Mouse (Mus musculus): Measurements from ENCODE around the gene Haus3. TPM values are rescaled to one million over a fixed set of nuclear protein-coding genes. Genes with fewer than 3 reads are reported as not detected.

Gene Haus3
- polyA plus RNA-seq, 1 experiment, result 47.6 TPM

DNA sequence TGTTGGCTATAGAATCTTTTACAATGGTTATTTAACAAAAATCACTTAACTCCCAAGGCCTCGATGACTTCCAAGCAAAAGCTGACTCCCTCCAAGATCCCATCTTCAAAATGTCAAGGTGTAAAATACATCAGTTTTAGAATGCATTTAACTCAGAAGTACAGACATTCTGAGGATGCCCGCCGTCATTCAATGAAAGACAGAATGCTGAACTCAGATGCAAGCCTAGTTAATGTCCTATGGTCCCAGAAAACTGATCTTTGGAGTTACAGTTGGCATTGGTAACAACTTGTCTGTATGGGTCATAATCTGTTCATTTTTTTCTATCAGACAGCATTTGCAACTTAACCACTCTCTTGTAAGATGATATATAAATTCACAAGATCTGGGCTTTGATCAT is 627 bp upstream of the Haus3 start:
- TF ChIP-seq POLR2A (IDR thresholded peaks at IDR 0.05; ENCODE audit: insufficient read depth, low read length), result no peak
- TF ChIP-seq EP300 (IDR thresholded peaks at IDR 0.05; ENCODE audit: insufficient read depth, low read depth, low read length), result no peak
- no peak for TF ChIP-seq CTCF (IDR thresholded peaks at IDR 0.05; ENCODE audit: low read depth, low read length)
- H3K4me1 ChIP-seq (ENCODE audit: control insufficient read depth, insufficient read depth, low read length), result no peaks in the 10 kb centered on the region
- 0 out of 2 replicates have a peak, but pooled peaks cover 2% of the 10 kb centered on the region for H3K36me3 ChIP-seq (ENCODE audit: control insufficient read depth, insufficient read depth, low read length, poor library complexity, severe bottlenecking)
- no peaks in the 10 kb centered on the region for H3K27me3 ChIP-seq (ENCODE audit: control insufficient read depth, insufficient read depth, low read length, poor library complexity, severe bottlenecking)
- peak overlapping the region; percentile 60 for H3K9ac ChIP-seq (ENCODE audit: low read depth, poor library complexity, severe bottlenecking)
- no peaks in the 10 kb centered on the region for H3K9me3 ChIP-seq (replicated peaks; ENCODE audit: control insufficient read depth, insufficient read depth, low read length, poor library complexity, severe bottlenecking)
- peak overlapping the region; percentile 71 for H3K27ac ChIP-seq (ENCODE audit: insufficient read depth, low read length)
- H3K4me3 ChIP-seq (ENCODE audit: low read depth, low read length), result peak overlapping the region; percentile 65

DNA sequence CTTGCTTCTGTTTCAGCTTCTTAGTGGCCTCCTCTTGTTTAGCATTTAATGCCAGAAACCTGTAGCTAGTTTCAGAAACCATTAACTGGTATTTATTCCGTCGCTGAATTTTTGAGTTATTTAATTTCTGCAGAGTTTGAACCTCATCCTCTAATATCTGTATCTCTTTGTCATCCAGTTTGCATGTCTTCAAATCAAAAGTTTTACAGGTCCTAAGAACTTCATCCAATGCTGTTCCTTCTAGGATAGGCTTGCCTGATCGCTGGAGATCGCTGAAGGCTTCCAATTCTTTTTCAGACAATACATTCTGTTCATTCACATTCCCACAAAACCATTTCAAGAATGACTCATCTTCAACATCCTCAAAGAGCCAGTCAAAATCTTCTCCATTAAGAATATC is 1.5 kb downstream of the Haus3 start:
- no peaks in the 10 kb centered on the region for H3K9me3 ChIP-seq (replicated peaks; ENCODE audit: control insufficient read depth, insufficient read depth, low read length, poor library complexity, severe bottlenecking)
- H3K9ac ChIP-seq (ENCODE audit: low read depth, poor library complexity, severe bottlenecking), result no peak overlapping the region
- H3K27ac ChIP-seq (ENCODE audit: insufficient read depth, low read length), result no peak overlapping the region
- no peaks in the 10 kb centered on the region for H3K4me1 ChIP-seq (ENCODE audit: control insufficient read depth, insufficient read depth, low read length)
- no peak for TF ChIP-seq POLR2A (IDR thresholded peaks at IDR 0.05; ENCODE audit: insufficient read depth, low read length)
- no peak for TF ChIP-seq EP300 (IDR thresholded peaks at IDR 0.05; ENCODE audit: insufficient read depth, low read depth, low read length)
- no peak for TF ChIP-seq CTCF (IDR thresholded peaks at IDR 0.05; ENCODE audit: low read depth, low read length)
- no peak overlapping the region for H3K4me3 ChIP-seq (ENCODE audit: low read depth, low read length)
- peaks cover 7% of the 10 kb centered on the region for H3K36me3 ChIP-seq (ENCODE audit: control insufficient read depth, insufficient read depth, low read length, poor library complexity, severe bottlenecking)
- no peaks in the 10 kb centered on the region for H3K27me3 ChIP-seq (ENCODE audit: control insufficient read depth, insufficient read depth, low read length, poor library complexity, severe bottlenecking)

DNA sequence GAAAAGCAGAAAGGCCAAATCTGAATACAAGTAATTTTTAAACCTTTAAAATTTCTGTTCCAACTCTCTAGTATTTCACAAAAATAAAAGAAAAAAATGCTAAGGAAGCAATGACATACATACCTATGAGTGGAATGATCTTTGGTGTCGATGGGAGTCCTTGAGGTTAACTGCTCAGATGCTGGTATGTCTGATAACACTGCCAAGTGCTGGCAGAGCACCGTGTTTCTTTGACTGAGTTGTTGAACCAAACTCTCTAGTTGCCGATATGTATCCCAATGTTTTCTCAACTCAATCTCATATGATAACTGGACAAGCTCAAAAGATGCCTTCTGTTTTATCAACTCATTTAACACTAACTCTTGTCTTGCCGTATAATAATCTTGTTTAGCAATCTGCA is 3.5 kb downstream of the Haus3 start:
- Histone ChIP-seq H3K36me3 (ENCODE audit: control insufficient read depth, insufficient read depth, low read length, poor library complexity, severe bottlenecking) (peaks cover 7% of the 10 kb centered on the region), H3K9me3 (replicated peaks; ENCODE audit: control insufficient read depth, insufficient read depth, low read length, poor library complexity, severe bottlenecking) (no peaks in the 10 kb centered on the region), H3K27me3 (ENCODE audit: control insufficient read depth, insufficient read depth, low read length, poor library complexity, severe bottlenecking) (no peaks in the 10 kb centered on the region), H3K4me3 (ENCODE audit: low read depth, low read length) (no peak overlapping the region), H3K27ac (ENCODE audit: insufficient read depth, low read length) (no peak overlapping the region), H3K9ac (ENCODE audit: low read depth, poor library complexity, severe bottlenecking) (no peak overlapping the region), H3K4me1 (ENCODE audit: control insufficient read depth, insufficient read depth, low read length) (no peaks in the 10 kb centered on the region)
- TF ChIP-seq EP300 (IDR thresholded peaks at IDR 0.05; ENCODE audit: insufficient read depth, low read depth, low read length) (no peak), POLR2A (IDR thresholded peaks at IDR 0.05; ENCODE audit: insufficient read depth, low read length) (no peak), CTCF (IDR thresholded peaks at IDR 0.05; ENCODE audit: low read depth, low read length) (no peak)

DNA sequence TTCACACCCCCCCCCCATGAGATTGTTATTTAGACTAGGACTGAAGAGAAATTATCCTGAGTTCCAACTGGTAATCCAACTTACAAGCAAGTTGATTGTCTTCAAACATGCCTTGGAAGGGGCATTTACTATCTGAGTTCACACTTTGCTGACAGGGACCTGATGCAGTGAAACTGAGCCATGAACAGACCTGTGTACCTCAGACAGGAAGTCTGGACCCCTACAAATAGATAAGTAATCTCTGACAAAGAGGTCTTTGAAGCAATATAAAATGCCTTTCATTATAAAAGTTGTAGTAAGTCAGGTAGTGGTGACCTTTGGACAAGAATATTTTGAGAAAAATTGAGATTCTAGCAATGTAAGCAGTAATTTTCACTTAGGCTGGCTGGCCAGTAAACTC is 20.9 kb downstream of the Haus3 start:
- Histone ChIP-seq H3K9me3 (replicated peaks; ENCODE audit: control insufficient read depth, insufficient read depth, low read length, poor library complexity, severe bottlenecking) (peaks cover 10% of the 10 kb centered on the region), H3K4me1 (ENCODE audit: control insufficient read depth, insufficient read depth, low read length) (no peaks in the 10 kb centered on the region), H3K27me3 (ENCODE audit: control insufficient read depth, insufficient read depth, low read length, poor library complexity, severe bottlenecking) (no peaks in the 10 kb centered on the region), H3K36me3 (ENCODE audit: control insufficient read depth, insufficient read depth, low read length, poor library complexity, severe bottlenecking) (no peaks in the 10 kb centered on the region), H3K4me3 (ENCODE audit: low read depth, low read length) (no peak overlapping the region), H3K27ac (ENCODE audit: insufficient read depth, low read length) (no peak overlapping the region), H3K9ac (ENCODE audit: low read depth, poor library complexity, severe bottlenecking) (no peak overlapping the region)
- TF ChIP-seq POLR2A (IDR thresholded peaks at IDR 0.05; ENCODE audit: insufficient read depth, low read length) (no peak), CTCF (IDR thresholded peaks at IDR 0.05; ENCODE audit: low read depth, low read length) (no peak), EP300 (IDR thresholded peaks at IDR 0.05; ENCODE audit: insufficient read depth, low read depth, low read length) (no peak)

GRCm38 (mm10) chr5:34147554-34147953 is 21.8 kb downstream of the Haus3 start:
- TF ChIP-seq CTCF (IDR thresholded peaks at IDR 0.05; ENCODE audit: low read depth, low read length) (no peak), POLR2A (IDR thresholded peaks at IDR 0.05; ENCODE audit: insufficient read depth, low read length) (no peak), EP300 (IDR thresholded peaks at IDR 0.05; ENCODE audit: insufficient read depth, low read depth, low read length) (no peak)
- Histone ChIP-seq H3K4me3 (ENCODE audit: low read depth, low read length) (no peak overlapping the region), H3K36me3 (ENCODE audit: control insufficient read depth, insufficient read depth, low read length, poor library complexity, severe bottlenecking) (no peaks in the 10 kb centered on the region)

DNA sequence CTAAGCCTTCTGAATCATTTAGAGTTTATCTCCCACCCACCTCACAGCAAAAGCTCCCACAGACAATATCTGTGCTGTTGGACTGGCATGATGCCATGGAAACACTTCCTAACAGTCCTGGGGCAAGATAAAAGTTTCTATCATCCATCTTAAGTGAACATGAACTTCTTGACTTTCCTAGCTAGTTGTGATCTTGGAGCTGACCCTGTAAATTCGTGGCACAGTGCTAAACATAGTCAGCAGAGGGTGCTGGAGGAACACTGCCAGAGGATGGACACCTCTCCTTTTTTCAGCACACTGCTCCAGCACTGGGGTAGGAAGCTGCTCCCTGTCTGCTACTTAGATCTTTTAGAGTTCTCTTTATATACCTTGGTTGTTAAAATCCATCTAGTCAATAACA is 29.6 kb downstream of the Haus3 start:
- Histone ChIP-seq H3K4me1 (ENCODE audit: control insufficient read depth, insufficient read depth, low read length) (no peaks in the 10 kb centered on the region), H3K9me3 (replicated peaks; ENCODE audit: control insufficient read depth, insufficient read depth, low read length, poor library complexity, severe bottlenecking) (no peaks in the 10 kb centered on the region), H3K27ac (ENCODE audit: insufficient read depth, low read length) (no peak overlapping the region), H3K36me3 (ENCODE audit: control insufficient read depth, insufficient read depth, low read length, poor library complexity, severe bottlenecking) (no peaks in the 10 kb centered on the region), H3K4me3 (ENCODE audit: low read depth, low read length) (no peak overlapping the region), H3K27me3 (ENCODE audit: control insufficient read depth, insufficient read depth, low read length, poor library complexity, severe bottlenecking) (no peaks in the 10 kb centered on the region), H3K9ac (ENCODE audit: low read depth, poor library complexity, severe bottlenecking) (no peak overlapping the region)
- TF ChIP-seq CTCF (IDR thresholded peaks at IDR 0.05; ENCODE audit: low read depth, low read length) (peak; percentile 45), EP300 (IDR thresholded peaks at IDR 0.05; ENCODE audit: insufficient read depth, low read depth, low read length) (no peak), POLR2A (IDR thresholded peaks at IDR 0.05; ENCODE audit: insufficient read depth, low read length) (no peak)

More at GRCm38 (mm10) chr5:34147554-34147953, 21.8 kb downstream of the Haus3 start:
- Histone ChIP-seq H3K4me1 (ENCODE audit: control insufficient read depth, insufficient read depth, low read length) (no peaks in the 10 kb centered on the region), H3K9ac (ENCODE audit: low read depth, poor library complexity, severe bottlenecking) (no peak overlapping the region), H3K9me3 (replicated peaks; ENCODE audit: control insufficient read depth, insufficient read depth, low read length, poor library complexity, severe bottlenecking) (peaks cover 10% of the 10 kb centered on the region), H3K27ac (ENCODE audit: insufficient read depth, low read length) (no peak overlapping the region), H3K27me3 (ENCODE audit: control insufficient read depth, insufficient read depth, low read length, poor library complexity, severe bottlenecking) (no peaks in the 10 kb centered on the region)

Data from ES-Bruce4 (cell line).